Mouse (Mus musculus) liver, embryonic 15.5 days (tissue): ENCODE data around the gene Gm10696. TPM values are rescaled to one million over a fixed set of nuclear protein-coding genes. Genes with fewer than 3 reads are reported as not detected.
"Not testable (repeated sequence)": the region's sequence is repeated elsewhere in the genome, so short reads cannot be mapped to it uniquely, and the experiment has no call there.

Experiments
- ATAC-seq: fragments of 200-750 bp; cut with Nextera tagmentation; 2 replicates; pipeline ENCODE4 v1.8.0; 2017; ENCODE audit warnings: moderate number of reproducible peaks, mild to moderate bottlenecking, moderate library complexity; ENCODE audit not compliant: insufficient read depth
- H3K27ac ChIP-seq: fragments of 300-500 bp; sonication (generic); replicated peaks from 2 replicates; pipeline ENCODE4 v1.5.1; 2015; ENCODE audit warnings: mild to moderate bottlenecking, inconsistent platforms
- H3K27me3 ChIP-seq: fragments of 300-500 bp; sonication (generic); 2 replicates; pipeline ENCODE4 v1.6.1; 2015; ENCODE audit warnings: mild to moderate bottlenecking, inconsistent platforms
- H3K36me3 ChIP-seq: fragments of 300-500 bp; sonication (generic); replicated peaks from 2 replicates; pipeline ENCODE4 v1.6.1; 2015; ENCODE audit warnings: moderate library complexity, mild to moderate bottlenecking, inconsistent platforms
- H3K4me1 ChIP-seq: fragments of 300-500 bp; sonication (generic); replicated peaks from 2 replicates; pipeline ENCODE4 v1.6.1; 2015; ENCODE audit warnings: inconsistent platforms
- H3K4me2 ChIP-seq: fragments of 300-500 bp; sonication (generic); 2 replicates; pipeline ENCODE4 v1.6.1; 2015; ENCODE audit warnings: moderate library complexity, mild to moderate bottlenecking, inconsistent platforms
- H3K4me3 ChIP-seq: fragments of 300-500 bp; sonication (generic); replicated peaks from 2 replicates; pipeline ENCODE4 v1.5.1; 2015; ENCODE audit warnings: mild to moderate bottlenecking, inconsistent platforms
- H3K9ac ChIP-seq: fragments of 300-500 bp; sonication (generic); 2 replicates; pipeline ENCODE4 v1.6.1; 2015; ENCODE audit warnings: moderate library complexity, mild to moderate bottlenecking, inconsistent platforms
- H3K9me3 ChIP-seq: fragments of 300-500 bp; sonication (generic); replicated peaks from 2 replicates; pipeline ENCODE4 v1.6.1; 2016; ENCODE audit warnings: inconsistent platforms
- WGBS: fragments of 180-500 bp; shearing (Covaris S2); methylation state at CpG from one replicate; pipeline ENCODE4 v1.1.7; 2015; ENCODE audit warnings: mixed read lengths; ENCODE audit not compliant: insufficient replicate concordance; 5-methylcytosine and 5-hydroxymethylcytosine counted together
- polyA plus RNA-seq: library from polyadenylated mRNA; unstranded; fragments of >200 nt; fragmentation: Nextera tagmentation; extraction: Ambion mirVana; gene quantifications from 2 replicates; pipeline ENCODE4 v1.2.1, GENCODE M21; 2015

Gene Gm10696
- not detected in 2 replicates for polyA plus RNA-seq

- H3K27me3 ChIP-seq, H3K4me1 ChIP-seq, H3K4me2 ChIP-seq, H3K36me3 ChIP-seq, H3K4me3 ChIP-seq, H3K9ac ChIP-seq, ATAC-seq, H3K9me3 ChIP-seq, H3K27ac ChIP-seq: not testable (repeated sequence)
- 45% methylated on average over 1 of the region's 1 CpGs for WGBS
These were observed at the start of gene Gm10696 for GRCm38 (mm10) chr3:94178093-94178492. TSS of gene Gm10696 (minus strand) at chr3:94178193.

- H3K27ac ChIP-seq, H3K9me3 ChIP-seq, H3K4me2 ChIP-seq, H3K36me3 ChIP-seq, ATAC-seq, H3K4me3 ChIP-seq, H3K9ac ChIP-seq, H3K27me3 ChIP-seq, H3K4me1 ChIP-seq: not testable (repeated sequence)
- WGBS, result 60% methylated on average over 3 of the region's 4 CpGs
These were observed 18.4 kb upstream of the Gm10696 start, which contains the start of gene Gm5286 for GRCm38 (mm10) chr3:94196414-94196813. TSS of gene Gm5286 (plus strand) at chr3:94196714.

- H3K36me3 ChIP-seq, ATAC-seq, H3K4me2 ChIP-seq, H3K27me3 ChIP-seq, H3K27ac ChIP-seq, H3K4me1 ChIP-seq, H3K9ac ChIP-seq, H3K4me3 ChIP-seq, H3K9me3 ChIP-seq: not testable (repeated sequence)
These were observed 10.6 kb downstream of the Gm10696 start for GRCm38 (mm10) chr3:94167351-94167750.

Other genes with a start within 250 kb of the Gm10696 start
- gene Gm9117, start 234.7 kb downstream of the Gm10696 start, polyA plus RNA-seq, result not detected in 2 replicates
- not detected in 2 replicates for gene Tdpoz5, start 216.9 kb downstream of the Gm10696 start, polyA plus RNA-seq
- not detected in 2 replicates for gene Gm9125, start 123.3 kb downstream of the Gm10696 start, polyA plus RNA-seq
- not detected in 2 replicates for gene Gm10697, start 105.5 kb downstream of the Gm10696 start, polyA plus RNA-seq
- gene Gm5286, start 18.5 kb upstream of the Gm10696 start, polyA plus RNA-seq, result not detected in 2 replicates
- not detected in 2 replicates for gene Gm4778, start 85.8 kb upstream of the Gm10696 start, polyA plus RNA-seq
- 3.4 and 3.7 TPM in 2 replicates for gene Them4, start 131.9 kb upstream of the Gm10696 start, polyA plus RNA-seq
- not detected in 2 replicates for gene Them5, start 163.9 kb upstream of the Gm10696 start, polyA plus RNA-seq
- gene C2cd4d, start 184.2 kb upstream of the Gm10696 start, polyA plus RNA-seq, result 0.06 and 0.17 TPM in 2 replicates
- 1.1 and 1.4 TPM in 2 replicates for gene Rorc, start 194.6 kb upstream of the Gm10696 start, polyA plus RNA-seq
- gene Lingo4, start 220.3 kb upstream of the Gm10696 start, polyA plus RNA-seq, result 0.02 TPM in 1 of 2 replicates, not detected in the other
- gene Tdrkh, start 235.1 kb upstream of the Gm10696 start, polyA plus RNA-seq, result 8.7 and 9.9 TPM in 2 replicates